Mouse (Mus musculus) embryo, embryonic 10.5 days (tissue): ENCODE measurements around the gene Eftud2.

ENCODE experiments used
- DNase-seq: peaks from one replicate; pipeline ENCODE4 v3.0.0-alpha.2; 2015; ENCODE audit warnings: low spot score

Eftud2 gene

DNA sequence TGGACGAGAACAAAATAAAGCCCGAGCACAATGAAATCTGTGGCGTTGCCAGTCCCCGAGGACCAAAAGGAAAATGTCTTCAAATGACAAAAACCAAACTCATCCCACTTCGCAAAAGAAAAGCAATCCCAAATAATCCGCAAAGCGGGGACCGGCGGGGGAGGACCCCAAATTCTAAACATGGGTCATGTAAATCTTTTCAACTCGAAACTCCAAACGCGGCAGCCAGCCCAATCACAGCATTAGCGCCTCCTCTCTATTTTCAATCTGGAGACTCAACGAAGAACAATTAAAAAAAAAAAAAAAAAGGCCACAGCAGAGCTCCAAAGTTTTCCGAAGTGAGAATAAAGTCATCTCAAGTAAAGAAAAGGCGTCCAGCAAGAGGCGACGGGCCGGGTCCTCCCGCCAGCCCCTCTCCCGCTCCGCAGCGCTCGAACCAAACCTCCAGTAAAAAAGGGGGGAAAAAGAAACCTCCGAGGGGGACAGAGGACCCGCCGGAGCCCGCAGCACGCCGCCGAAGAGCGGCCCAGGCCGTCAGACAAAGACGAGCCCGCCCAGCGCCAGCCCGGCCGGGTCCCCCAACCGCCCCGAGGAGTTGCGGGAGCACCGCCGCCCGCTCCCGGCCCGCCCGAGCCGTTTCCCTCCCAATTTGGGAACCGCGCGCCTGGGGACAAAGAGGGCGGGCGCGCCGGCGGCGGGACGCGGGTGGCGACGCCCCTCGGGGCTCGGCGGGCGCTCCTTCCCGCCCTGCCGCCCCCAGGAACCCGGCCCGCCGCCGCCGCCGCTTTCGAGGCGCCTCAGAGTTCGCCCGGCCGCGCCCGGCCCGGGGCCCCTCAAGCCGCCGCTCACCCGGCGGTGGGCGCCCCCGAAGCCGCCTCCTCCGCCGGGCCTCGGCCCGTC, 62.4 kb downstream of the Eftud2 start:
- DNase-seq, result peak; percentile 54

- no peak for DNase-seq
Measured at GRCm38 (mm10) chr11:102814881-102815280, 65.9 kb downstream of the Eftud2 start.

DNA sequence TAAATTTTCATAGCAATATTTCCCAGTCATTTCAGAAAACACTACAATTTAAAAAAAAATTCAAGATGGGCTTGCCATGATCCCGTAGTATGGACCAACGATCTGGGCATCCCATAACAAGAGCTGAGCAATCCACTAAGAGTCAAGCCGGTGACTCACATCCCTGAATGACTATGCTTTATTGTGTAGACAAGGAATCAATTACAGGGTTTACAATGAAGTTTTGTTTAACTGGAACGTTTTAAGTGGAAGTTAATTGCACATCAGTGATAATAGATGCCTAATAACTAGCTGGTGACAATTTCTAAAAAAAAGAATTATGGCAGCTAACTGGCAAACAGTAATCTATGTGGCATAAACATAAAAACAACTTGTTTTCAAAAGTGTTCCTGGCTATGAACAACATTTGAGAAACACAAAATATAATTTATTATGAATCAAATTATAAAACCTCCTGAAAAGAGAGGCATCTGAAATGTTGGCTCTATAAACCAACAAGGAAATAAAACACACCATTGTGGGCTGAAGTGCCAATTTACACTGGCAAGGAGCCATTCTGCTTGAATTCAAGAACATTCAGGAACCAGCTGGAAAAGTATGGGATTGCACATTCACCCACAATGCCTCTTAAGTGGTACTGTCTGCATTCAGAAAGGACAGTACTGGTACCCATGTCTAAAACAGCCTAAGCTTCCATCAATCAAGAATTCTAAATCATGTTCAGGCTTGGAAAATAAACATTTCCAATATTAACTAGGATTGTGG, 69.9 kb downstream of the Eftud2 start:
- no peak for DNase-seq

DNA sequence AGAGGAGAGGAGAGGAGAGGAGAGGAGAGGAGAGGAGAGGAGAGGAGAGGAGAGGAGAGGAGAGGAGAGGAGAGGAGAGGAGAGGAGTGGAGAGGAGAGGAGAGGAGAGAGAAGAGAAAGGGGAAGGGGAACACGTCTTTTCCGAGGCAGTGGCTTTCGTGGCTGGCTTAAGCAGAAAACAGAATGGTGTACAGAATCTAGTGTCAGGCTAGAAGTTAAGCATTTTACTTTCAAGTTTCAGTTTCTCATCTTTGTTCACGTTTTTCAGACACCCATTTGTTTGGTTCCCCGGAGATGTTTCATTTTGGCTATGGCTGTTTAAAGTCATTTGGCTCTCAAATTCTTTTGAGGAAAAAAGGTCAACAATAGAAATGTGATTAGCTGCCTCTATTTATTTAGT, 72.5 kb downstream of the Eftud2 start:
- DNase-seq, result no peak

DNA sequence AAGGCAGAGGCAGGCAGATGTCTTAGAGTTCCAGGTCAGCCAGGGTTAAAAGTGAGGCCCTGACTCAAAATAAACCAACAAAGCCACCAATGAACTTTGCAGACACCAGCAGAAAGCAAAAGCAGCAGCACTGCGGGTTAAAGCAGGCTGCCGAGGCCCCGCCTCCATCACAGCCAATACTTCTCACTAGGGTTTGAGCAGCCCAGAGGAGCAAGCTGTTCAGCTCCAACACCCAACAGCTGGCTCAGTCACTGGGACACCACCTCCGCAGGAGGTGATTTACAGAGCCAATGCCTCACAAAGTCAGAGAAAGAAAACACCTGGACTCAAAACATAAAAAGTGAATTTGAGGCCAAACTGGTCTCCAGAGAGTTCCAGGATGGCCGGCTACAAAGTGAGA, 77.3 kb downstream of the Eftud2 start:
- DNase-seq, result no peak

DNA sequence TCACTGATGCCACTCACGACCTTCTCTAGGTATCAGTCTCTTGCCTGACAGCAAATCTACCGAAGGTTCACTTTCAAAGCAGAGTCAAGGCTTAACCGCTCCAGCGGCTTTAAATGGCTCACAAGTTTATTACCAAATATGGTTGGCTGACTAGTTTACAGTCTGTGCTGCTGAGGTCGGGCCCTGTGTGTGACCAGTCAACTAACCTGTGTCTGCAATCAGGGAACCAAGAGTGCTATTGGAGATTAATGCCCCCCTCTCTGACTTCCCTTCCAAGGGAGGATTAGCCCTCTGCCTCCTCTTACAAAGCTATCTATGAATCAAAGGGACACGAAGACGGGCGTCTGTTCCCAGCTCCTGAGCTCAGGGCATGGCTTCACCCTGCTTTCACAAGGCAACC, 86.6 kb downstream of the Eftud2 start:
- no peak for DNase-seq

GRCm38 (mm10) chr11:102791682-102792445, 88.9 kb downstream of the Eftud2 start:
- DNase-seq, result no peak
